Mouse (Mus musculus): ENCODE results near the gene Nxpe2. TPM values are rescaled to one million over a fixed set of nuclear protein-coding genes. Genes with fewer than 3 reads are reported as not detected.

Nxpe2 gene
- polyA plus RNA-seq, 1 experiment from 2014 or later = 0.19 TPM

DNA sequence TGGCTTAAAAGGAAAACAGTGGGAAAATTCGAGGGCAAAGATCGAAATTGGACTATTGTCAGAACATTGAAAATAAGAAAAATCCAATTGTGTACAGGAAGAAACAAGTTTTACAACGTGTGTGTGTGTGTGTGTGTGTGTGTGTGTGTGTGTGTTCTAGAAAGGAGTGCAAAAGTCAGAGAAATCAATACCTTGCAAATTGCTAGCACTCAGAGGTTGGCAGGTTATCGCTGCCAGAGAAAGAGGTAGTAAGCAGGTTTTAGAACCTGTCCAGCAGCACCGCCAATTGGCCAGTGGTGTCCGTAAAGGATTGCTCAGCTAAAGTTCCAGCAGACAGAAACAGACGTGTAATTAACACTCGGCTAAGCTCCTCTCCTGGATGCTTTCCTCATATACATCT, 69.0 kb downstream of the Nxpe2 start:
- no peak overlapping the region for H3K4me2 ChIP-seq (replicated peaks)
- no peak overlapping the region for H3K27ac ChIP-seq (replicated peaks)
- no peak overlapping the region for H3K9ac ChIP-seq (replicated peaks)
- WGBS = 83% methylated on average over 8 of the region's 8 CpGs
- no peaks in the 10 kb centered on the region for H3K27me3 ChIP-seq
- H3K36me3 ChIP-seq = no peaks in the 10 kb centered on the region
- no peak for ATAC-seq (replicated peaks)
- no peak overlapping the region for H3K4me3 ChIP-seq
- H3K9me3 ChIP-seq = no peaks in the 10 kb centered on the region
- H3K4me1 ChIP-seq = no peaks in the 10 kb centered on the region

- no peaks in the 10 kb centered on the region for H3K9me3 ChIP-seq
- no peaks in the 10 kb centered on the region for H3K4me1 ChIP-seq
- H3K4me2 ChIP-seq (replicated peaks) = no peak overlapping the region
- ATAC-seq (replicated peaks) = no peak
- H3K4me3 ChIP-seq = no peak overlapping the region
- no peak overlapping the region for H3K27ac ChIP-seq (replicated peaks)
- H3K9ac ChIP-seq (replicated peaks) = no peak overlapping the region
- WGBS = 87% methylated on average over 15 of the region's 15 CpGs
- no peaks in the 10 kb centered on the region for H3K36me3 ChIP-seq
- no peaks in the 10 kb centered on the region for H3K27me3 ChIP-seq
Measured at GRCm38 (mm10) chr9:48276831-48277230, 76.4 kb downstream of the Nxpe2 start.

Other genes with a start within 250 kb of the Nxpe2 start
- gene Nxpe4, start 191.4 kb downstream of the Nxpe2 start, polyA plus RNA-seq (2015; fragmentation: Nextera tagmentation; extraction: Ambion mirVana) = 6.0 and 7.1 TPM in 2 replicates
- 100 and 115 TPM in 2 replicates for gene Rexo2, start 127.2 kb upstream of the Nxpe2 start, polyA plus RNA-seq (2015; fragmentation: Nextera tagmentation; extraction: Ambion mirVana)
- 104 and 105 TPM in 2 replicates for gene Rbm7, start 141.8 kb upstream of the Nxpe2 start, polyA plus RNA-seq (2015; fragmentation: Nextera tagmentation; extraction: Ambion mirVana)
- gene Gm5617, start 142.0 kb upstream of the Nxpe2 start, polyA plus RNA-seq (2015; fragmentation: Nextera tagmentation; extraction: Ambion mirVana) = 23.1 and 25.3 TPM in 2 replicates

Data from forebrain, embryonic 15.5 days (tissue).